ENCODE assay signal across 14 mouse cellular contexts in the genomic region with DNA sequence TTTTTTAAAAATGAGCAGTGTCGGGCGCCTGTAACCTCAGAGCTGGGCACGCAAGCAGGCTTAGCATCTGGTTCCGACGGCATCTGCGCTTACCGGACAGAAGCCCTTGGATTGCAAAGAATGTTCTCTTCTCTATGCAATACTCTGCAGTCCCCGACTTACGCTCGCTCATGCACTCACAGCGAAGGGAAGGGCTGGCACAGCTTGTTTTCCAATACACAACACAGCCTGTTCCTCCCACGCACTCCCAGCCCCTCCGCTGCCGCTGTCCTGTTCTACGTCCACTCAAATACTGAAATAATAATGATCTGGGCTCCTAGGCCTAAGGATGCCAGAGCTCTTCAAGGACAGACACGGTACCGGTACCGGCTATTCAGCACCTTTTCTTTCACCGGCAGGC. TPM values are rescaled to one million over a fixed set of nuclear protein-coding genes. Genes with fewer than 3 reads are reported as not detected.
DNase-seq lines count a peak whose midpoint lies in the region; ATAC-seq and TF ChIP-seq lines count a peak whose summit lies in the region.
"Had no signal": no experiment of that assay in that cellular context is flagged by ENCODE, and none has a peak within 500 bp of the region (broad histone marks: within the 10 kb centered on the region; RNA-seq: fewer than 3 reads in every experiment).

No protein-coding gene starts in this region.

- no peak overlapping the region for H3K9ac ChIP-seq in hindbrain, embryonic 16.5 days (ENCODE audit: low read depth, low read length)
- H3K9ac ChIP-seq in hindbrain, embryonic 14.5 days = no peak overlapping the region
- H3K9ac ChIP-seq: forebrain, embryonic 13.5 days; kidney, embryonic 15.5 days; liver, embryonic 12.5 days had no signal

- DNase-seq in cerebellum, postnatal 25 days = peak; percentile 47 to 53
- no peak for DNase-seq in cerebellum, adult 8-10 months
- no peak for DNase-seq in hindbrain, embryonic 14.5 days (ENCODE audit: low spot score)
- peak; percentile 50 for DNase-seq in lung, postnatal 10 days
- no peak for DNase-seq in lung, adult 2 months
- peak; percentile 31 for DNase-seq in ovary, postnatal 36 days (ENCODE audit: low spot score)
- no peak for DNase-seq in urinary bladder, postnatal 4 days (ENCODE audit: low spot score in 2 of 2)
- DNase-seq: adrenal gland, postnatal 10 days; gastrocnemius, postnatal 25 days; retina, postnatal 1 day had no signal

- H3K27ac ChIP-seq in hindbrain, embryonic 16.5 days (ENCODE audit: low read depth, low read length) = no peak overlapping the region
- H3K27ac ChIP-seq in hindbrain, embryonic 14.5 days = no peak overlapping the region
- H3K27ac ChIP-seq: forebrain, embryonic 13.5 days; kidney, embryonic 15.5 days; liver, embryonic 12.5 days had no signal

- no peaks in the 10 kb centered on the region for H3K36me3 ChIP-seq in hindbrain, embryonic 16.5 days (ENCODE audit: control insufficient read depth, insufficient read depth, low read length)
- H3K36me3 ChIP-seq in hindbrain, embryonic 14.5 days (replicated peaks; ENCODE audit: control insufficient read depth, insufficient read depth) = no peaks in the 10 kb centered on the region
- H3K36me3 ChIP-seq: kidney, embryonic 15.5 days; liver, embryonic 12.5 days had no signal

- ATAC-seq in hindbrain, embryonic 16.5 days = 0 out of 2 replicates have a peak, but pooled peaks have one; percentile 18
- no peak for ATAC-seq in hindbrain, embryonic 14.5 days (ENCODE audit: low FRiP score)
- ATAC-seq: forebrain, embryonic 13.5 days; liver, embryonic 12.5 days had no signal

- no peak for TF ChIP-seq POLR2A in lung, adult 2 months (IDR thresholded peaks at IDR 0.05; ENCODE audit: borderline replicate concordance, extremely low read depth, low read depth, low read length)

- H3K4me3 ChIP-seq in hindbrain, embryonic 16.5 days (ENCODE audit: low read length) = no peak overlapping the region
- H3K4me3 ChIP-seq in hindbrain, embryonic 14.5 days (replicated peaks; ENCODE audit: low read length) = no peak overlapping the region
- H3K4me3 ChIP-seq in lung, adult 2 months (replicated peaks; ENCODE audit: extremely low read depth, low read depth, low read length) = no peak overlapping the region
- H3K4me3 ChIP-seq: forebrain, embryonic 13.5 days; kidney, embryonic 15.5 days; liver, embryonic 12.5 days had no signal

- H3K4me2 ChIP-seq in hindbrain, embryonic 16.5 days (ENCODE audit: low read length) = no peak overlapping the region
- H3K4me2 ChIP-seq in hindbrain, embryonic 14.5 days (replicated peaks) = no peak overlapping the region
- H3K4me2 ChIP-seq: forebrain, embryonic 13.5 days; kidney, embryonic 15.5 days; liver, embryonic 12.5 days had no signal

- no peak for TF ChIP-seq CTCF in lung, adult 2 months (IDR thresholded peaks at IDR 0.05; ENCODE audit: insufficient read depth, low read length)

- no peaks in the 10 kb centered on the region for H3K27me3 ChIP-seq in hindbrain, embryonic 16.5 days (replicated peaks; ENCODE audit: control insufficient read depth, insufficient read depth, low read length)
- no peaks in the 10 kb centered on the region for H3K27me3 ChIP-seq in hindbrain, embryonic 14.5 days (ENCODE audit: control insufficient read depth, insufficient read depth, low read length)
- H3K27me3 ChIP-seq: forebrain, embryonic 13.5 days; kidney, embryonic 15.5 days; liver, embryonic 12.5 days had no signal

- H3K9me3 ChIP-seq in hindbrain, embryonic 16.5 days (ENCODE audit: control insufficient read depth, low read length) = no peaks in the 10 kb centered on the region
- H3K9me3 ChIP-seq in hindbrain, embryonic 14.5 days (ENCODE audit: control insufficient read depth, low read length) = no peaks in the 10 kb centered on the region
- H3K9me3 ChIP-seq: forebrain, embryonic 13.5 days; kidney, embryonic 15.5 days; liver, embryonic 12.5 days had no signal

- peaks cover 11% of the 10 kb centered on the region for H3K4me1 ChIP-seq in hindbrain, embryonic 16.5 days (ENCODE audit: control insufficient read depth, insufficient read depth, low read depth, low read length)
- peaks cover 13% of the 10 kb centered on the region for H3K4me1 ChIP-seq in hindbrain, embryonic 14.5 days (replicated peaks; ENCODE audit: control insufficient read depth, insufficient read depth, low read length)
- peaks cover 4% of the 10 kb centered on the region for H3K4me1 ChIP-seq in lung, adult 2 months (ENCODE audit: control insufficient read depth, insufficient read depth, low read length)

- WGBS in hindbrain, embryonic 16.5 days = 81% methylated on average over 19 of the region's 19 CpGs
- WGBS in hindbrain, embryonic 14.5 days = 85% methylated on average over 19 of the region's 19 CpGs
- 85% methylated on average over 19 of the region's 19 CpGs for WGBS in lung, adult 2 months

RNA-seq across cellular contexts. Expression of gene Uck2, which starts 35.9 kb away (rescaled TPM):
- 43.0 and 45.2 TPM in 2 replicates for polyA plus RNA-seq in hindbrain, embryonic 16.5 days (2015; fragmentation: Nextera tagmentation; extraction: Ambion mirVana)
- 48.8 and 49.6 TPM in 2 replicates for polyA plus RNA-seq in hindbrain, embryonic 14.5 days (2014; fragmentation: Nextera tagmentation; extraction: Ambion mirVana)
- polyA plus RNA-seq in lung, adult 2 months (2012; rRNA removed) = 12.6 and 17.4 TPM in 2 replicates

RNA-seq across cellular contexts. Expression of gene Tmco1, which starts 58.9 kb away (rescaled TPM):
- polyA plus RNA-seq in hindbrain, embryonic 16.5 days (2015; fragmentation: Nextera tagmentation; extraction: Ambion mirVana) = 72.7 and 85.8 TPM in 2 replicates
- 67.8 and 72.0 TPM in 2 replicates for polyA plus RNA-seq in hindbrain, embryonic 14.5 days (2014; fragmentation: Nextera tagmentation; extraction: Ambion mirVana)
- polyA plus RNA-seq in lung, adult 2 months (2012; rRNA removed) = 42.7 and 56.7 TPM in 2 replicates

Comparison
In these comparisons a context has a peak if more than half of its experiments do, and no peak if none do; other contexts are left out.
1. DNase-seq: peak in cerebellum, postnatal 25 days (2 of 2), lung, postnatal 10 days (single experiment) and ovary, postnatal 36 days (single experiment); none in cerebellum, adult 8-10 months (single experiment), hindbrain, embryonic 14.5 days (single experiment), lung, adult 2 months (single experiment) and urinary bladder, postnatal 4 days (0 of 2).